Mouse (Mus musculus): ENCODE data around the gene Ttc39d.

GRCm38 (mm10) chr17:80171948-80172347 is 35.3 kb upstream of the Ttc39d start:
- no peak for TF ChIP-seq POLR2A (IDR thresholded peaks at IDR 0.05; ENCODE audit: borderline replicate concordance, control insufficient read depth, low read depth, low read length)
- no peak for TF ChIP-seq CTCF (IDR thresholded peaks at IDR 0.05; ENCODE audit: control insufficient read depth, insufficient read depth, low read length)

Measured in bone marrow, adult 2 months (tissue).